Mouse (Mus musculus): Measurements from ENCODE around the gene Gng12. TPM values are rescaled to one million over a fixed set of nuclear protein-coding genes. Genes with fewer than 3 reads are reported as not detected.

The Gng12 gene
- total RNA-seq, 2 experiments from 2014 or later = 31.1 to 31.6 TPM

DNA sequence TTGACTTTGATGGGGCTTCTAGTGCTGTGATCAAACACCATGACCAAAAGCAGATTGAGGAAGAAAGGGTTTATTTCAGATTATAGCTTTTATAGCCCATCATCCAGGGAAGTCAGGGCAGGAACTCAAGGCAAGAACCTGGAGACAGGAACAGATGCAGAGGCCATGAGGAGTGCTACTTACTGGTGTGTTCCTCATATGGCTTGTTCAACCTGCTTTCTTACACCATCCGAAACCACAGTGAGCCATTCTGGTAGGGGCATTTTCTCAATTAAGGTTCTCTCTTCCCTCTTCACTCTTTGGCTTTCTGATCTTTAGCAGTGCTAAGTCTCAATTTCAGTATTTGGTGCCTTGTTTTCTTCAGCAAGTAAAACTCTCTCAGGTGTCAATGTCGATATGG, 19.4 kb downstream of the Gng12 start:
- no peak for DNase-seq (ENCODE audit: low spot score)

DNA sequence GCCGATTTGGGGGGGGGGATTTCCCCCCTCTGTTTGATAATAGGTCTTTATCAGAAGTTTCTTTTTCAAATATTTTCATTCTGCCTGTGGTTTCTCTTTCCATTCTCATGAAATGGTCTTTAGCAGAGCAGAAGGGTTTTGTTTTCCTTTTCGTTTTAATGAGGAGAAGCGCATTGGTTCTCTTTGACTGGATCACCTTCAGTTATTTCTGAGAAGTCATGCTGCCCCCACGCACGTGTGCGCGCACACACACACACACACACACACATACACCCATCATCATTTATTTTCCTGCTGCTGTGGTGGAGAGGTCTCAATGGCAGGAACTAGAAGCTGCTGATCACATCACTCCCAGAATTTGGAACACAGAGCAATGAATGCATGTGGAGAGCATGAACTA, 20.8 kb downstream of the Gng12 start:
- no peak for DNase-seq (ENCODE audit: low spot score)

DNA sequence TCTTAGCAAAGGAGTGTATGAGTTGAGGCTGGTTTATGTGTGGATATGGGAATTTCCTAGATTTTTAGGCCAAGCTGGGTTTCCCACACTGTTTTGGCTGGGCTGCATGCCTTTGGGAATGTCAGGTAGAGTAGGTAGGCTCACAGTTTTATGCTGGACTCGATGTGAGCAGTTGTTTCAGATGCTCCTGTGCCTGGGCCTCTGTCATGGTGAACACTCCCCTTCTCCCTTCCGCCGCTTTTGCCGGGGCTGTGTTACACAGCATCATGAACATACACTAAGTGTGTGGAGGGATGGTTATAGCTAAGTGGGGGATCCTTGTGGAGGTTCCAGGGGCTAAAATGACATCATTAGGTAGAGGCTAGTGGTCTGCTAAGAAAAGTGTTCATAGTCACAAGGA, 24.6 kb downstream of the Gng12 start:
- no peak for DNase-seq (ENCODE audit: low spot score)

DNA sequence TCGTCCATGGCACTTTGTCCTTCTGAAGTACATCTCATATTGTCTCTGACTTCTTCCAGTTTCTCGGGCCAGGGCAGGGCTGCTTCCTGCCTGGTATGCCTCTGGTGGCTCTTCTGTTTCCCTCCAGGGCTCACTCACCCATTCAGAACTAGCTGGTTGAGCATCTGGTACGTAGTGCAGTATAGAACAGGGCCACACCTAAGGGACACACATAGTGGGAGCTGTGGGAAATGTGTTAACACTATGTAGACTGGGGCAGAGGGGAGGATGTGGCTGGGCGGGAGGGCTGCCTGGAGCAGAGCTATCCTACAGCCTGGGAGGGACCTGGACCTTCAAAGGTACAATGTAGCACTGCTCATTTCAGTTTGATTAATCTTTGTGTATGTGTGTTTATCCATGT, 25.6 kb downstream of the Gng12 start:
- DNase-seq (ENCODE audit: low spot score) = no peak

DNA sequence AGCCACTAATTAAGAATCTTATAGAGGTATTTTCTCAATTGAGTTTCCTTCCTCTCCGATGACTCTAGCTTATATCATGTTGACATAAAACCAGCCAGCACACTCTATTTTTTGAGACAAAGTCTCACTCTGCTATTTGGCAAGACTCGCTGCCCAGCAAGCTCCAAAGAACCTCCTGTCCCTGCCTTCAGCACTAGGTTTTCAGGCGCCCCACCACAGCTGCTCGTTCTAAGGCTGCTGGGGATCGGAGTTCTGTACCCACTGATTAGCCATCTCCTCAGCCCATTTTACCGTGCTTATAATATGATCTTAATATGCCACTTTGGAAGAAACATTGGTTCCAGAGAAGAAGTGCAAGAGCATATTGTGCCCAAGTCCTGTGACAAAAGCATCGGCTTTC, 26.3 kb downstream of the Gng12 start:
- DNase-seq (ENCODE audit: low spot score) = no peak

DNA sequence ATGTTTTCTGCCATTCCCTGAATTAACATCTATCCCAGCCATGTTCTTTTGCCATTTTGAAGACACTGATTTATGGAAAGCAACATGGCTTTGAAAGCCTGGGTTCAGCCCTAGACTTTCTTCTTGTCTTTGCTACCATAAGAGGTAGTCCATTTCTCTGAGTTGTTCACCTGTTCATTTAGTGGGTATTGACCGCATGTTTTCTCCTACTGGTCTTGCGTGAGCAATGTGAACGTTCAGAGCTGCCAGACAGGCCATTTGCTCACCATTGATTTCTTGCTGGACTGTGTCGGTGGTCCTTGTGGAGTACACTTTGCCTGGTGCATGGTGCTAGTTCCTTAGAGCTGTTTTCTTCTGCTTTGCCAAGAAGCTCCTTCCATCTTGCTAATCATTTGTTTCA, 27.7 kb downstream of the Gng12 start:
- no peak for DNase-seq (ENCODE audit: low spot score)

DNA sequence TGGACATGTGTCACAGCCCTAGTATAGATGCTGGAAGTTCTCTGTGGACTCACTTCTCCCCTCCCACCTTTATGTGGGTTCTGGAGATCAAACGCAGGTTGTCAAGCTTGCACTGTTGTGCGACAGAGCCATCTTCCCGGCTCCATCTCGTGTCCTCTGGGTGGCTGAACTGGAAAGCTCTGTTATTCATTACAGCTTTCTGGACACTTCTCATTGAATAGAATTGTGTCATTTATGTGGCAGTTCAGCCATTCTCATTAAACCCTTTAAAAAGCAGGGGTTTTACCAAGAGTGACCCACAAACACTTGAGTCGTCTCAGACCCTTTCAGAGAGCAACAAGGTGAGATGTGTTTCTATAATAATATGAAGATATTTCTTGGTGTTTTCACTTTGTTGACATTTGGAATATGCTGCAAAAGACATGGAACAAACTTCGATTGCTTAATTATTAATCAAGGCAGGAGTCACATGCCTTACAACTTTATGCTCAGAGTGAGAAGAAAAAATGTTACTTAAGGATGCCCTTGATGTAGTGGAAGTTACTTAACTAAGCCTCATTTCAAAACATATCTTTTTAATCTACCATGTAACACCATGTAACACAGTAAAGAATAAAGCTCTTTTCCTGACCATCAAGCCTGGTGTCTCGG, 28.2 kb downstream of the Gng12 start:
- DNase-seq (ENCODE audit: low spot score) = no peak

DNA sequence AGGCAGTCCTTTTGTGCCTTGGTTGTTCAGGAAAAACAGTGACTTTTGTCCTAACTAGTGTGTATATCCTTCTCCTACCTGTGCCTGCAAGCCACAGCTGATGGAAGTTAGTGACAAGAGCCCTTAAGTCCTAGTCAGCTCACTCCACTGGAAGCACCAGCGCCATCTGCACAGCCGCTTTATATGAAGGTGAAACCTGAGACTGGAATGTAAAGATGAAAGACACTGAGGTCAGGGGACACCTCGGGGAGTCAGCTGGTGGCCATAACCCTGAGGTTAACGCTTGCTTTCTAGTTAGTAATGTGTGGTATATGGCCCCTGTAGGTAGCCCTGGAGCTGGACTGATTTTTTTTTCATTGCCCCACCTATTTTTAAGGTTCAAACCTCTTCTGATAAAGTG, 30.1 kb downstream of the Gng12 start:
- no peak for DNase-seq (ENCODE audit: low spot score)

DNA sequence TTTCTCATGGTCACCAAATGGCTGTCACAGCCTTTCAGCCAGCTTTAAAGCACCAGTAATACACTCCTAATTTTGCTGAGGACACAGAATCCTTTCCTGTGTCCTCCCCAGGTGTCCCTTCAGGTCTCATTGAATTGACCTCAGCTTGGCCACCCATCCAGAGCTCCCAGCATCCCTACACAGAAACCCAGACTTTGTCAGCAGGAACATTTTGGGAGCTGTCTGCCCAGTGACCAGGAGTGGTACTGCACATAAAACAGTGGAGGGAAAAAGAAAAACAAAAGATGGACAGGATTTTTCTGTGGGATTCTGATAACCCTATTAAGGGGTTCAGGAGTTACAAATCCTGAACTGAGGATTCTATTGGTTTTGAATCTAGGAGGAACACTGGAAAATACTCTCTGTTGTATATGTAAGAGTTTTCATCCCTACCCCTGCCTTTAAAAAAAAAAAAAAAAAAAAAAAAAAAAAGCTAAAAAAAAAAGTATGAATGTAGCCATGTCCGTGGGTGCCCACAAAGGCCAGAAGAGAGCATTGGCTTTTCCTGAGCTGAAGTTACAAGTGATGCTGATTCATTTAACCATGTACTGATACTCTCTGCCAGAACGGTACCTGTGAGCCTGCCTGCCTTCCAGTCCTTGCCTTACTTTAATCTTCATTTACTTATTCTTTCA, 32.9 kb downstream of the Gng12 start:
- no peak for DNase-seq (ENCODE audit: low spot score)

DNA sequence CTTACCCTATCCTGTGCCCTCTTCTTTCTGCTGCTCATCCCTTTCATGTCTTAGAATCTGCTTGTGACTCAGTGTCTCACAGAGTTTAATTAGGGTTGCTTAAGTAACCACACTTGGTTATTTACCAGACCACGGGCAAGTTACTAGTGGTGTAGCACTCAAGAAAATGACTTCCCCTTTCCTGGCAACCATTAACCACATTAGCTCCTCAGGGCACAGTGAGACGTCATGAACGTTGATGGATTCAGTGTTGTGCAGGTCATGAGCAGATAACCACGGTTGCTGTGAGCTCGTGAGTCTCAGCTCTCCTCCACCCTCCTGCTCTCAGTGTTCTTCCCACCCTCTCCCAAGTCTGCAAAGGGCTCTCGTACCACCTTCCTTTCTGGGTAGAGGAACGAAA, 33.5 kb downstream of the Gng12 start:
- no peak for DNase-seq (ENCODE audit: low spot score)

DNA sequence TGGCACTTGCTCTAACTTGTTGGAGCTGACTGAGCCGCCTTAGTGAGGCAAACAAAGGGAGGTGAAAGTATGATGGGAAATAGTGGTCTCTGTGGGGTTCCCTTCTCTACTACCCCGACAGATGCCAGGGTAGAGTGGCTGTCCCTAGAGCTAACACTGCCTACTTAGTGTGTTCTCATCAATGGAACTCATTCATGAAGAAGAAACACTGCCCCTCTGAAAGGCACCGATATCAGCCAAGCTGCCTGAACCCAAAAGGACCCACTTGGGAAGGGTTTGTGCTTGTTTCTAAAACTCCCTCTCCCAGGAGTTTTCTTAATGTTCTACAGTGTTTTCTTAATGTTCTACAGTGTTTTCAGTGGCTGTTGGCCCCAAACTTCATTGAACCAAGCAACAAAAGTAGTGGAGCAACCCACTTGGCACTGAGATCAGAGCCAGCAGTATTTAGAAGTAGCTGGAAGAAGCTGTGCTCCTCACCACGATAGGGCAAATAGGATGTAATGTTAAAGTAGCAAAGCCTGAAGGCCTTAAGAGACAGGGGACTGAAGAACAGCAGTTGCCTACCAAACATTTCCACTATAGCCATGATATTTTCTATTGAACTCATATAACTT, 36.1 kb downstream of the Gng12 start:
- no peak for DNase-seq (ENCODE audit: low spot score)

DNA sequence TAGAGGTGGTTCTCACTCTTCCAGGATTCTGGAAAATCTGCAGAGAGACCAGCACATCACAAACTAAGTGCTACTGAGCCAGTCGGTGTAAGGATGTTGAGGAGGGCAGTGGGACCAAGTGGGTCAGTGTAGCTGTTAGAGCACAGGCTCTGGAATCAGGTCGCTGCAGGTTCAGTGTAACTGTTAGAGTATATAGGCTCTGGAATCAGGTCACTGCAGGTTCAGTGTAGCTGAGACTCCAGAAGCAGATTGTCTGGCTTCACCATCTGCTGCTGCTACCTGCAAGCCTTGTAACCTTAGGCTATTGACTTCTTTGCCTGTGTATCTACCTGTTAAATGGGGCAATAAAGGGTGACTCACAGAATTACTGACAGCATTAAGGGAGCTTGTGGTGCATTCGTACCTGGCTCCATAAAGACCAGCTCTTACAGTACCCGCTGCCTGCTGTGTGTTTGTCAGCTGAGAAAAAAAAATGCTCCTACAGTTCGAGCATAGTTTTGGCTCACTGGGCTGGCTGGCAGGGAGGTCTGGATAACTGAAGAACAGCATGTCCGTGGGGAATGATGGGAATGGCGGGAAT, 44.5 kb downstream of the Gng12 start:
- DNase-seq (ENCODE audit: low spot score) = no peak

DNA sequence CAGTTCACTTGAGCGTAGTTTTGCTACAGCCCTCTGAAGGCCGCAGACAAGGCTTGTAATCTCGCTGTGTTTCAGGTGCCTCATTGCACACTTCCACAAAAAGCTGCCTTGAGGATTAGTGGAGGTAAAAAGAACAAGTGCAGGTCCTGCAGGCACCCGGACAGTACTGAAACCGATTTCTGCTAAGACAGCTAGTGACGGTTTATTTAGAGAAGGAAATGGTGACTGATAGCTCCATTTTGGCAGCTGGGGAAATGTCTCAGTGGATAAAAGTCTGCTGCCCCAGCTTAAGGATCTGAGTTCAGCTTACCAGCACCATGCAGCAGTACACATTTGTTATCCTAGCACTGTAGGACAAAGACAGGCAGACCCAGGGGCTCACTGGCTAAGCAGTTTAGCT, 45.6 kb downstream of the Gng12 start:
- no peak for DNase-seq (ENCODE audit: low spot score)

DNA sequence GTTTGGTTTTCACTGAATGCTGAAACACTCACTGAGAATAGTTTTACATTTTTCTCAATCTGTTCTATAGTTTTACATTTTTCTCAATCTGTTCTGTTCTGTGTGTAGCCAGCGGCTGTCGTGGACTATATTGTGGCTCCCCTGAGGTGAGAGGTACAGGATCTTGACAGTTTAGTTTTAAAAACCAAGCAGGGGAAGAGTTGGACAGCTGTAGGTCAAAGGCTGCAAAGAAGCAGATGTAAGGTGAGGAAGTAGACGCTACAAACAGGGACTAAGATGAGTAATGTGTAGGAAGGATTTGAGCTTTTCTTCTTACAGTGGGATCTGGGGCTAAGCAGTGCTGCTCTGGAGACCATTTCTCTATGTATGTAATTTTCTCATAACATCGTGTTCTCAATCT, 46.6 kb downstream of the Gng12 start:
- DNase-seq (ENCODE audit: low spot score) = no peak

DNA sequence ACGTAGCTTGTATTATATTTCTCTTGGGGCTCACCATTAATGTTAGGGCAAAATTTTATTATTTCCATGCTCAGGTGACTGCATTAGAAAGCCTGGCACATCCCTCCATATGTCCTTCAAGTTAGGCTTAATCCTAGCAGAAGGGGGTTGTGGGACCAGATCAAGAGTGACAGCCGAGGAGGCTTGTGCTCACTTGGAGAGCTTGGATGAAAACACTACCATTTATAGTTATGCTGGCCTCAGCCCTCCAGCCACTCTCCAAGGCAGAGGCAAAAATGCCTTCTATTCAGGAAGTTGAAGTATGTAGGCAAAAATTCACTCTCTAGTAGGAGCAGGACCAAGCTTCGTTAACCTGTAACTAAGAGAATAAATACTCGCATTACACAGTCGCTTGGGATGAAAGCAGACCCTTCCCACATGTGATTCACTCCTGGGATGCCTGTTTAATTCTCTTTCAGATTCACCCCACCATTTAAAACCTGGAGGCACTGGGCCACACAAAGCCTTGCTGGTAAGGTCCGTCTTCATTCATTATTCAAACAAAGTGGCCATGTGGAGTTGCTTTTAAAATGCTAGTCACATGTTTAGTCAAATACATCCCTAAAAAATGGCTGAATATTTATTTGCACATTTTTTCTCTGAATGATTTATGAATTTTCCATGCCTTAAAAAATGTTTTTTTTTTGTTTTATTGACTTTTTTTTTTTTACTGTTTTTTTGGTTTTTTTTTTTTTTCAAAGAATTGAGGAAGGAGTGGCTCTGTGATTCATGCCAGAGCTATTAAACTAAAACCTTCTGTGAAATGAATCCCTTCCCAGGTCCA, 47.4 kb downstream of the Gng12 start:
- DNase-seq (ENCODE audit: low spot score) = no peak

DNA sequence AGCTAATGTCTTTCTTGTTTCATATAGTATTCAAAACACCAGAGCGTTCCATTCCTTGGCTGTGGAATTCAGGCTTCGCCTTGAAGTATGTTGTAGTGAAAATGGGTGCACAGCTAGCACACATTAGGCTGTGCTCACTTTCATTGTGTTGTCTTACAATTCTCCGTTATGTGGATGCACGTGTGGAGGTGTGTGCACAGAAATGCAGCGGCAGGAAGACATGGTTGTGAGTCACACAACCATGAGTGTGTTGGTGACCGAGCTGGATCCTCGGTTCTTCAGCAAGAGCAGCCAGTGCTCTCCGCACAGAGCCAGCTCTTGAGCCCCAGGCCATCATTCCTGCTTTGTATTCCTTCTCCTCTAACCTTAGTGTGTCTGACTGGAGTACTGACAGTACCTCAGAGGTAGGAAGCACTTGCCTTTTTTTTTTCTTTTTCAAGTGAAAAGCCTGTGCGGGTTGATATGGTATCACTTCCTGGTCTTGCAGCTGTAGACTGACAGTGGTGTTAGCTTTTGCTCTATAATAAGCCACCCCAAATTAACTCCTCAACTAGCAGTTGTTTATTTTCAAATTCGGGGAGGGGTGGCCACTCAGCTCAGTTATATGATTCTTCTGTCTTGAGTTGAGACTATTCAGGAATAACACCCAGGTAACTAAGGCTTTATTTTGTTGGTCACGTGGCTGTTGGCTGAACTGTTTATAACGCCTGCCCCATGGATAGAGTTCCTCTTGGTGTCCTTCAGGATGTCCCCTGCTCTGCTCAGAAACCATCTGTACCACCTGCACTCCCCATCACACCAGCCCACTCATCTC, 48.2 kb downstream of the Gng12 start:
- DNase-seq (ENCODE audit: low spot score) = no peak

DNA sequence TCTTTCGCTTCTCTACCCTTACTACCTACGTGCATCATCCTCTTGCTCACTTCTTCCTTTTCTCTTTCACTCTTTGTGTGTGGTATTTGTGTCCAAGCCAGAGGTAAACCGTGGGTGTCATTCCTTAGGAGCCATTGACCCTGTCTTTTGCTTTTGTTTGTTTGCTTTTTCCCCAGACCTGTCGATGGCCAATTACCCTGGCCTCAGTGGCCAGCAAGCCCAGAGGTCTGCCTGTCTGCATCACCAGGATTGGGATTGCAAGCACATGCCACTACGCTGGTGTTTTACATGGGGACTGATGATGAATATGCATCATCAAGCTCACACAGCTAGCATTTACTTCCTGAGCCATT, 48.8 kb downstream of the Gng12 start:
- DNase-seq (ENCODE audit: low spot score) = no peak

DNA sequence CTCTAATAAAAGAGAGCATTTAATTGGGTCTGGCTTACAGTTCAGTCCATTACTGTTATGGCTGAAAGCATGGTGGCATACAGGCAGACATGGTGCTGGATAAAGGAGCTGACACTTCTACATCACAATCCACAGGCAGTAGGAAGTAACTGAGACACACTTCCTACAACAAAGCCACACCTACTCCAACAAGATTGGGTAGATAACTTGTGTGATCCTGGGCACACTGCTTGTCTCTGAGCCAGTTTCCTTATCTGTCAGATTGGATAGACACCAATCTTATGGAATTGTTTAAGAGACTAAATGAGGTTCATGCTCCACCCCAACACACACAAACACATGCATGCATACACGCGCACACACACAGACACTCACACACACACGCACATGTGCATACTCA, 51.9 kb downstream of the Gng12 start:
- DNase-seq (ENCODE audit: low spot score) = no peak

DNA sequence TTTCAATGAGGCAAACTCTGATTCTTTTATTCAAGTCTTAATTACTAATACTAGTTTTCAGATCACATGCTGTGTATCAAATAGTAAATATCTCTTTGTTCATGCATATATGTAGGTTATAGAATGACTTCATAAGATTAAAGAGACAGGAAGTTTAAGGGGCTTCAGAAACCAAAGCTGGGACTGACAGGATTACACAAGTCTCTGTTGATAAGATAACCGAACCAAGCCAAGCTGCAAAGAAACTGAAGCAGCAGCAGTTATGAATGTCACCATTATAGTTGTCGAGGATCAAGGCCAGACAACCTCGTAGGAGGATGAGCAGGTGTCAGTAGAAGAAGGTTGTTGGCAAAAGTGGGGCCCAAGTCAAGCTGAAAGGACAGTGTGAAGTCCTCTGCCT, 52.7 kb downstream of the Gng12 start:
- no peak for DNase-seq (ENCODE audit: low spot score)

DNA sequence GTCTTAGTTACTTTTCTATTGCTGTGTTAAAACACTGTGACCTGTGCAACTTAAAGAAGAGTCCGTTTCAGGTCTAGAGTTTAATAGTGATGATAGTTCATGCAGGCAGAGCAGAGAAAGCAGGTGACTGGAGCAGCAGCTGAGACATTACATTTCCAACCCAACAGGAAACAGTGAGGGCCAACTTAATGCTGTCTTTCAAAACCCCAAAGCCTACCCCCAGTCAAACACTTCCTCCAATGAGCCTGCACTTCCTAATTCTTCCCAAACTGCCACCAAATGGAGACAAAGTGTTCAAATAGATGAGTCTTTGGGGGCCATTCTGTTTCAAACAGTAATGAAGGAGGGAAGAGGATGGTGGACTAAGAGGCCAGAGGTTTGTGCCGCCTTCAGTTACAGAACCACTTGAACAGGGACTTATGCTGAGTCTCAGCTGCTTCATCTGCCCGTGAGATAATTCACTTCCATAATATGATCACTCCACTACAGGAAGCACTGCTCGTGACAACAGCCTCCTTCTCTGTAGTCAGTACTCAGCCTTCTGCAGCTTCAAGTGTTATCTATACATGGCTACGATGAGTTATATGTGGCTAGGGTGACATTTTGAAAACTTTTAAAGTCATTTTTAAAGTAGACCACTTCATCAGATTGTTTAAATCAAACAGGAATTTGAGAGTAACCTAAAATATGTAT, 55.7 kb downstream of the Gng12 start:
- no peak for DNase-seq (ENCODE audit: low spot score)
